Mouse (Mus musculus) heart, embryonic 12.5 days (tissue): ENCODE results near the gene Pgm2l1. TPM values are rescaled to one million over a fixed set of nuclear protein-coding genes. Genes with fewer than 3 reads are reported as not detected.

Experiments
- ATAC-seq: fragments of 200-750 bp; cut with Nextera tagmentation; 2 replicates; pipeline ENCODE4 v1.8.0; 2017; ENCODE audit warnings: moderate TSS enrichment, moderate library complexity; ENCODE audit not compliant: insufficient number of reproducible peaks, low FRiP score
- H3K27ac ChIP-seq: fragments of 300-500 bp; sonication (generic); 2 replicates; pipeline ENCODE4 v1.5.1; 2016; ENCODE audit warnings: mild to moderate bottlenecking, moderate library complexity; ENCODE audit not compliant: poor library complexity, severe bottlenecking
- H3K27me3 ChIP-seq: fragments of 300-500 bp; sonication (generic); replicated peaks from 2 replicates; pipeline ENCODE4 v1.6.1; 2016; ENCODE audit warnings: mild to moderate bottlenecking, moderate library complexity
- H3K36me3 ChIP-seq: fragments of 300-500 bp; sonication (generic); 2 replicates; pipeline ENCODE4 v1.6.1; 2016; ENCODE audit warnings: mild to moderate bottlenecking, moderate library complexity
- H3K4me1 ChIP-seq: fragments of 300-500 bp; sonication (generic); replicated peaks from 2 replicates; pipeline ENCODE4 v1.6.1; 2016; ENCODE audit warnings: mild to moderate bottlenecking
- H3K4me2 ChIP-seq: fragments of 300-500 bp; sonication (generic); 2 replicates; pipeline ENCODE4 v1.6.1; 2016; ENCODE audit warnings: mild to moderate bottlenecking, moderate library complexity
- H3K4me3 ChIP-seq: fragments of 300-500 bp; sonication (generic); 2 replicates; pipeline ENCODE4 v1.5.1; 2016; ENCODE audit warnings: mild to moderate bottlenecking
- H3K9ac ChIP-seq: fragments of 300-500 bp; sonication (generic); 2 replicates; pipeline ENCODE4 v1.6.1; 2016; ENCODE audit warnings: mild to moderate bottlenecking, moderate library complexity
- H3K9me3 ChIP-seq: fragments of 300-500 bp; sonication (generic); replicated peaks from 2 replicates; pipeline ENCODE4 v1.6.1; 2016; ENCODE audit warnings: mild to moderate bottlenecking, moderate library complexity
- WGBS: fragments of 180-500 bp; shearing (Covaris S2); methylation state at CpG from one replicate; pipeline ENCODE4 v1.1.7; 2016; 5-methylcytosine and 5-hydroxymethylcytosine counted together
- polyA plus RNA-seq: library from polyadenylated mRNA; unstranded; fragments of >200 nt; fragmentation: Nextera tagmentation; extraction: Ambion mirVana; gene quantifications from 2 replicates; pipeline ENCODE4 v1.2.1, GENCODE M21; 2016

Pgm2l1 gene
- polyA plus RNA-seq, 1 experiment from 2014 or later = 1.9 TPM

GRCm38 (mm10) chr7:100201191-100201590 lies 26.0 kb upstream of the Pgm2l1 start:
- Histone ChIP-seq H3K36me3 (no peaks in the 10 kb centered on the region), H3K9ac (no peak overlapping the region), H3K9me3 (no peaks in the 10 kb centered on the region), H3K27me3 (no peaks in the 10 kb centered on the region), H3K4me2 (no peak overlapping the region), H3K4me1 (no peaks in the 10 kb centered on the region), H3K27ac (no peak overlapping the region), H3K4me3 (no peak overlapping the region)
- WGBS = 85% methylated on average over 3 of the region's 3 CpGs
- no peak for ATAC-seq

DNA sequence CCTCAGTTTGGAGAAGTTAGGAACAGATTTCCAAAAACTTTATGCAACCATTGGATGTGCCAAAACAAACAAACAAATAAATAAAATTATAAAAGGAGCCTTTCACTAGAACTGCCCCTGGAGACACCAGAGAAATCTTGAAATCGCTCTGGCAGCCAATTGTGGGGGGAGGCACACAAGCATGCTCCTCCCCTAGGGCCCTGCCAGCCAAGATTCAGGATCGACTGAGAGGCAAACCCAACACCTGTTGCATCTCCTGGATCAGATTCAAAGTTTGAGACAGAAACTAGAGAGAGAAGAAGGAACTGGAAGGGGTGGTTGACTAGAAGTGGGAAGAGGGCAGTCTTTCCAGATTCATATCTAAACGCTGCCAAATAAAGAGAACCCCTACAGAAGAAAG lies 23.6 kb upstream of the Pgm2l1 start:
- Histone ChIP-seq H3K4me2 (no peak overlapping the region), H3K4me3 (no peak overlapping the region), H3K27me3 (no peaks in the 10 kb centered on the region), H3K9ac (no peak overlapping the region), H3K36me3 (no peaks in the 10 kb centered on the region), H3K9me3 (no peaks in the 10 kb centered on the region), H3K4me1 (peaks cover 12% of the 10 kb centered on the region), H3K27ac (no peak overlapping the region)
- WGBS = 46% methylated on average over 3 of the region's 3 CpGs
- no peak for ATAC-seq

- H3K4me3 ChIP-seq = no peak overlapping the region
- no peak overlapping the region for H3K9ac ChIP-seq
- no peaks in the 10 kb centered on the region for H3K9me3 ChIP-seq
- H3K4me2 ChIP-seq = no peak overlapping the region
- H3K4me1 ChIP-seq = peaks cover 12% of the 10 kb centered on the region
- no peaks in the 10 kb centered on the region for H3K27me3 ChIP-seq
- no peak for ATAC-seq
- no peak overlapping the region for H3K27ac ChIP-seq
- WGBS = 79% methylated on average over 6 of the region's 6 CpGs
- H3K36me3 ChIP-seq = no peaks in the 10 kb centered on the region
Measured at GRCm38 (mm10) chr7:100204871-100205270, 22.3 kb upstream of the Pgm2l1 start.

GRCm38 (mm10) chr7:100206144-100206543 lies 21.1 kb upstream of the Pgm2l1 start:
- no peak overlapping the region for H3K4me2 ChIP-seq
- H3K27ac ChIP-seq = no peak overlapping the region
- H3K4me1 ChIP-seq = peaks cover 12% of the 10 kb centered on the region
- H3K9me3 ChIP-seq = no peaks in the 10 kb centered on the region
- H3K36me3 ChIP-seq = no peaks in the 10 kb centered on the region
- no peak overlapping the region for H3K9ac ChIP-seq
- no peak overlapping the region for H3K4me3 ChIP-seq
- 73% methylated on average over 2 of the region's 2 CpGs for WGBS
- H3K27me3 ChIP-seq = no peaks in the 10 kb centered on the region
- no peak for ATAC-seq

DNA sequence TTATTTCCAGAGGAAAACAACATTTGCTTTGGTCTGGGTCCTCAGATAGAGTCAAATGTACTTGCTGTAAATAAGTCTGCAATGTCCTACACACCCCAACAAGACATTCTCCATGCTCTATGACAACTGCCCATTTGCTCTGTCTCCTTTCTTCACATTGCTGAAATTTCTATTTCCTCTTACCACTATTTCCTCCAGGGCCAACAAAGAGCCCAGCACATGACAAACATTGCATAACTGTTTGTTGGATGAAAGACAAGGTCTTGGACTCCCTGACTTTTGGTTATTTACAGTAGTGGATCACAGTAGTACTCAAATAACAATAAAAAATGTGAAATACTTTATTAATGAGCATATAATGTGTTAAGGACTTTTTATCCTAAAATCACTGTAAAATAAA lies 19.3 kb upstream of the Pgm2l1 start:
- Histone ChIP-seq H3K27me3 (no peaks in the 10 kb centered on the region), H3K36me3 (no peaks in the 10 kb centered on the region), H3K27ac (no peak overlapping the region), H3K4me1 (peaks cover 12% of the 10 kb centered on the region), H3K9me3 (no peaks in the 10 kb centered on the region), H3K4me2 (no peak overlapping the region), H3K4me3 (no peak overlapping the region), H3K9ac (no peak overlapping the region)
- no peak for ATAC-seq

DNA sequence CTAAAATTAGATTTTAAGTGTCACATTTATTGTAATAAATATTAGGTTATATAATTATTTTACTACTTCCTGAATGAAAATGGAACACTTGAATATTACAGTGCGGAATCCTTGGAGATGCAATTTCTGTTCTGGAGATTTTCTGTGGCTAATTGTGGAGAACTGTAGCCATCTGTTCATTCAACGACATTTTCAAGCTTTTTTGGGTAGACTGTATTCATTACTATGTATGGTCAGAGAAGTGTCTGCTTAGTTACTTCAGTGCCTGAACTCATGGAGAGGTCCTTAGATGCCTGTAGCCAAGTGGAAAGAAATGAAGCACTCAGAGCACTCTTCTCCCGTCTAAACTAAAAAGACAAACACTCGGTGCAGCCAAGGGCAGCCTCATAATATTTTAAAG lies 12.9 kb upstream of the Pgm2l1 start:
- no peak overlapping the region for H3K4me3 ChIP-seq
- H3K27ac ChIP-seq = no peak overlapping the region
- H3K27me3 ChIP-seq = 0 out of 2 replicates have a peak, but pooled peaks cover 3% of the 10 kb centered on the region
- no peaks in the 10 kb centered on the region for H3K36me3 ChIP-seq
- ATAC-seq = no peak
- no peaks in the 10 kb centered on the region for H3K9me3 ChIP-seq
- 0 out of 2 replicates have a peak, but pooled peaks cover 6% of the 10 kb centered on the region for H3K4me1 ChIP-seq
- H3K4me2 ChIP-seq = no peak overlapping the region
- WGBS = 70% methylated on average over 4 of the region's 4 CpGs
- H3K9ac ChIP-seq = no peak overlapping the region

DNA sequence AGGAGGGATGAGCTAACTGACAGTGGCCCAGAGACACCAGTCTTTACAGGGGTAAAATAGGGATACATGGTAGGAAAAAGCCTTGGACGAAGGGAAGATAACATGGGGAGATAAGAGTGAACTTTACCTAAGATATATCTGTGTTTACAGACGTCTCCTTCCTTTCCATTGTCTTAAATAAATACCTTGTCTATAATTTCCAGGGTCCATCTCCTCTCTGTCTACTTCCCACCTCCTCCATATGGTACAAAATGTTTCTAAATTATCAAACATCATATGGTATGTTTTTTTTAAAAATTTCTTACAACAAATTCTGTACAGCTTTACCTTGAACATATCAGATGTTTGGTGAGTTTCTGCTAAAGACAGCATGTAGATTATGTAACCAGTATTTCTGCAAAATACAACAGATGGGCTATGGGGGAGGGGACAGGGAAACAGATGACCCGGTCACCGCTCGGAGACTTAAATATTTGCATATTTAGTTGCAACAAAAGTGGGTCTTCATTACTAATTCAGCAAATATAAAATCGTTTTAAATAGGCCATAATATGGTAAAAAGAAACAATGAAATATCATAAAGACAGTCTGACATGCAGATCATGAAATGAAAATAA lies 12.0 kb upstream of the Pgm2l1 start:
- Histone ChIP-seq H3K27ac (no peak overlapping the region), H3K27me3 (0 out of 2 replicates have a peak, but pooled peaks cover 3% of the 10 kb centered on the region), H3K36me3 (no peaks in the 10 kb centered on the region), H3K4me2 (no peak overlapping the region), H3K4me3 (no peak overlapping the region), H3K4me1 (0 out of 2 replicates have a peak, but pooled peaks cover 6% of the 10 kb centered on the region), H3K9ac (no peak overlapping the region), H3K9me3 (no peaks in the 10 kb centered on the region)
- ATAC-seq = no peak
- WGBS = 57% methylated on average over 6 of the region's 6 CpGs

GRCm38 (mm10) chr7:100215976-100216375 lies 11.2 kb upstream of the Pgm2l1 start:
- H3K4me3 ChIP-seq = no peak overlapping the region
- no peak overlapping the region for H3K4me2 ChIP-seq
- H3K36me3 ChIP-seq = no peaks in the 10 kb centered on the region
- 0 out of 2 replicates have a peak, but pooled peaks cover 3% of the 10 kb centered on the region for H3K27me3 ChIP-seq
- H3K9ac ChIP-seq = no peak overlapping the region
- 68% methylated on average over 10 of the region's 10 CpGs for WGBS
- H3K27ac ChIP-seq = no peak overlapping the region
- 0 out of 2 replicates have a peak, but pooled peaks cover 6% of the 10 kb centered on the region for H3K4me1 ChIP-seq
- no peak for ATAC-seq
- H3K9me3 ChIP-seq = no peaks in the 10 kb centered on the region

- no peak overlapping the region for H3K27ac ChIP-seq
- H3K9me3 ChIP-seq = no peaks in the 10 kb centered on the region
Measured at GRCm38 (mm10) chr7:100216601-100217565, 10.3 kb upstream of the Pgm2l1 start.

GRCm38 (mm10) chr7:100227896-100228525 lies 817 bp downstream of the Pgm2l1 start:
- peak overlapping the region; percentile 58 for H3K4me3 ChIP-seq
- H3K9ac ChIP-seq = peak overlapping the region; percentile 71
- no peaks in the 10 kb centered on the region for H3K27me3 ChIP-seq
- WGBS = under 1% methylated on average over 23 of the region's 23 CpGs
- H3K36me3 ChIP-seq = no peaks in the 10 kb centered on the region
- H3K9me3 ChIP-seq = no peaks in the 10 kb centered on the region
- peak; percentile 71 for ATAC-seq
- H3K4me2 ChIP-seq = peak overlapping the region; percentile 97
- H3K27ac ChIP-seq = peak overlapping the region; percentile 67
- 0 out of 2 replicates have a peak, but pooled peaks cover 4% of the 10 kb centered on the region for H3K4me1 ChIP-seq

More at GRCm38 (mm10) chr7:100216601-100217565, 10.3 kb upstream of the Pgm2l1 start:
- 70% methylated on average over 9 of the region's 9 CpGs for WGBS
- Histone ChIP-seq H3K36me3 (no peaks in the 10 kb centered on the region), H3K4me3 (no peak overlapping the region), H3K9ac (no peak overlapping the region), H3K4me2 (no peak overlapping the region), H3K4me1 (0 out of 2 replicates have a peak, but pooled peaks cover 6% of the 10 kb centered on the region), H3K27me3 (0 out of 2 replicates have a peak, but pooled peaks cover 3% of the 10 kb centered on the region)
- ATAC-seq = no peak

- WGBS = 50% methylated on average over 3 of the region's 3 CpGs
- 0 out of 2 replicates have a peak, but pooled peaks cover 4% of the 10 kb centered on the region for H3K4me1 ChIP-seq
- 0 out of 2 replicates have a peak overlapping the region, but pooled peaks have one; percentile 7 for H3K4me3 ChIP-seq
Measured at GRCm38 (mm10) chr7:100228957-100229356, 1.8 kb downstream of the Pgm2l1 start.

More at GRCm38 (mm10) chr7:100228957-100229356, 1.8 kb downstream of the Pgm2l1 start:
- Histone ChIP-seq H3K27ac (no peak overlapping the region), H3K9ac (no peak overlapping the region), H3K27me3 (no peaks in the 10 kb centered on the region), H3K4me2 (no peak overlapping the region), H3K36me3 (no peaks in the 10 kb centered on the region), H3K9me3 (no peaks in the 10 kb centered on the region)
- no peak for ATAC-seq
